Mouse (Mus musculus): Measurements from ENCODE around the gene Rgp1.
A peak's percentile ranks its signal among the peaks of the same experiment; 100 is the strongest.
"Not testable (repeated sequence)": the region's sequence is repeated elsewhere in the genome, so short reads cannot be mapped to it uniquely, and the experiment has no call there.

Rgp1 gene

GRCm38 (mm10) chr4:43562769-43563600 is 15.5 kb upstream of the Rgp1 start:
- peak in 1 of 2 experiments; percentile 19 for DNase-seq

GRCm38 (mm10) chr4:43563601-43563875 is 15.0 kb upstream of the Rgp1 start:
- DNase-seq, result no peak

- no peak for DNase-seq
Measured at GRCm38 (mm10) chr4:43564231-43564630, 14.3 kb upstream of the Rgp1 start.

GRCm38 (mm10) chr4:43567140-43567539 is 11.4 kb upstream of the Rgp1 start:
- no peak for DNase-seq

- no peak for DNase-seq
Measured at GRCm38 (mm10) chr4:43571395-43572045, 7.0 kb upstream of the Rgp1 start.

- no peak for DNase-seq
Measured at GRCm38 (mm10) chr4:43573561-43573960, 5.0 kb upstream of the Rgp1 start.

GRCm38 (mm10) chr4:43575356-43575755 is 3.2 kb upstream of the Rgp1 start:
- DNase-seq, result no peak

GRCm38 (mm10) chr4:43577237-43577881 is 1.2 kb upstream of the Rgp1 start:
- no peak for DNase-seq

GRCm38 (mm10) chr4:43579256-43579655 is 741 bp downstream of the Rgp1 start:
- DNase-seq, result no peak

- no peak for DNase-seq
Measured at GRCm38 (mm10) chr4:43579731-43580130, 1.2 kb downstream of the Rgp1 start.

GRCm38 (mm10) chr4:43580721-43581120 is 2.2 kb downstream of the Rgp1 start:
- no peak for DNase-seq

- DNase-seq, result no peak
Measured at GRCm38 (mm10) chr4:43581381-43581780, 2.9 kb downstream of the Rgp1 start.

GRCm38 (mm10) chr4:43582241-43582640 is 3.7 kb downstream of the Rgp1 start:
- DNase-seq, result no peak

- DNase-seq, result no peak
Measured at GRCm38 (mm10) chr4:43583421-43583820, 4.9 kb downstream of the Rgp1 start.

- no peak for DNase-seq
Measured at GRCm38 (mm10) chr4:43584444-43585416, 6.2 kb downstream of the Rgp1 start, which contains the start of gene Msmp. TSS of gene Msmp (minus strand) at chr4:43584494.

GRCm38 (mm10) chr4:43585682-43586081 is 7.2 kb downstream of the Rgp1 start:
- DNase-seq, result no peak

- DNase-seq, result no peak
Measured at GRCm38 (mm10) chr4:43586411-43586810, 7.9 kb downstream of the Rgp1 start.

- no peak for DNase-seq
Measured at GRCm38 (mm10) chr4:43587681-43588080, 9.2 kb downstream of the Rgp1 start.

GRCm38 (mm10) chr4:43591543-43591942 is 13.0 kb downstream of the Rgp1 start:
- DNase-seq, result no peak

- no peak for DNase-seq
Measured at GRCm38 (mm10) chr4:43591961-43592360, 13.4 kb downstream of the Rgp1 start.

GRCm38 (mm10) chr4:43593453-43593852 is 14.9 kb downstream of the Rgp1 start:
- DNase-seq, result no peak

GRCm38 (mm10) chr4:43596597-43596996 is 18.1 kb downstream of the Rgp1 start:
- DNase-seq, result not testable (repeated sequence)

- DNase-seq, result no peak
Measured at GRCm38 (mm10) chr4:43598200-43598599, 19.7 kb downstream of the Rgp1 start.

Data from B cell, adult 2 months (primary cell).